Mouse (Mus musculus) MEL (cell line): ENCODE measurements at regions not wholly inside any gene's neighbourhood (a gene's known extent, or its start where the extent isn't known, plus 50 kb on each side); places are given as distances from the start of the nearest gene placed in this dataset.

Experiments
- DNase-seq: peaks from one replicate; pipeline ENCODE4 v3.0.0; 2011; ENCODE audit warnings: low read depth, low spot score
- H3K27ac ChIP-seq: 2 replicates; pipeline ENCODE4 v1.5.1; 2012; ENCODE audit warnings: low read depth, mild to moderate bottlenecking, control low read depth, low read length, moderate library complexity; ENCODE audit not compliant: control insufficient read depth
- H3K27me3 ChIP-seq, 2 experiments: fragments of 150-350 bp in 1 of 2; sonication (generic) in 1 of 2; 2 replicates each; pipeline ENCODE4 v1.6.1; 2012; ENCODE audit warnings: low read length in 2 of 2, mild to moderate bottlenecking in 2 of 2, improper control_type of control experiment in 1 of 2, moderate library complexity in 1 of 2; ENCODE audit not compliant: insufficient read depth in 2 of 2, control insufficient read depth in 1 of 2
- H3K36me3 ChIP-seq, 2 experiments: 2 replicates each; pipeline ENCODE4 v1.6.1; 2012 to 2014; ENCODE audit warnings: low read length in 2 of 2, improper control_type of control experiment in 1 of 2, inconsistent platforms in 1 of 2, mild to moderate bottlenecking in 1 of 2; ENCODE audit not compliant: insufficient read depth in 2 of 2, control insufficient read depth in 1 of 2
- H3K4me1 ChIP-seq, 2 experiments: fragments of 150-350 bp in 1 of 2; sonication (generic) in 1 of 2; 2 replicates each; pipeline ENCODE4 v1.6.1; 2012; ENCODE audit warnings: low read length in 2 of 2, improper control_type of control experiment in 1 of 2, mild to moderate bottlenecking in 1 of 2; ENCODE audit not compliant: insufficient read depth in 2 of 2, control insufficient read depth in 1 of 2
- H3K4me3 ChIP-seq, 2 experiments: fragments of 150-350 bp in 1 of 2; sonication (generic) in 1 of 2; 2 replicates each; pipeline ENCODE4 v1.5.1; 2012; ENCODE audit warnings: low read depth in 2 of 2, low read length in 2 of 2, mild to moderate bottlenecking in 2 of 2, moderate library complexity in 2 of 2, control low read depth in 1 of 2, improper control_type of control experiment in 1 of 2; ENCODE audit not compliant: control insufficient read depth in 1 of 2, insufficient read depth in 1 of 2
- H3K79me2 ChIP-seq: 2 replicates; pipeline ENCODE4 v1.6.1; 2012; ENCODE audit warnings: mild to moderate bottlenecking, low read length, moderate library complexity; ENCODE audit not compliant: control insufficient read depth, poor library complexity, insufficient read depth
- H3K9ac ChIP-seq: 2 replicates; pipeline ENCODE4 v1.6.1; 2012; ENCODE audit warnings: low read depth, mild to moderate bottlenecking, control low read depth, low read length, moderate library complexity; ENCODE audit not compliant: control insufficient read depth, poor library complexity, severe bottlenecking
- H3K9me3 ChIP-seq: fragments of 150-350 bp; sonication (generic); replicated peaks from 2 replicates; pipeline ENCODE4 v1.6.1; 2012; ENCODE audit warnings: mild to moderate bottlenecking, low read length, improper control_type of control experiment, moderate library complexity; ENCODE audit not compliant: insufficient read depth
- CHD1 ChIP-seq: IDR thresholded peaks from 2 replicates; pipeline ENCODE4 v1.6.1; 2012; ENCODE audit warnings: low read depth, mild to moderate bottlenecking, inconsistent platforms, low read length, improper control_type of control experiment
- ELF1 ChIP-seq: IDR thresholded peaks from 2 replicates; pipeline ENCODE4 v1.6.1; 2014; ENCODE audit warnings: low read depth, mild to moderate bottlenecking, inconsistent platforms, low read length, improper control_type of control experiment, moderate library complexity
- GABPA ChIP-seq: IDR thresholded peaks from 2 replicates; pipeline ENCODE4 v1.6.1; 2012; ENCODE audit warnings: low read depth, mild to moderate bottlenecking, inconsistent platforms, low read length, improper control_type of control experiment, moderate library complexity
- GATA1 ChIP-seq: IDR thresholded peaks from 2 replicates; pipeline ENCODE4 v1.6.1; 2011; ENCODE audit warnings: low read depth, low read length, improper control_type of control experiment
- KAT2A ChIP-seq: conservative IDR thresholded peaks from 2 replicates; pipeline ENCODE4 v1.6.1; 2012; ENCODE audit warnings: low read depth, low read length, improper control_type of control experiment, inconsistent platforms
- MAFK ChIP-seq: IDR thresholded peaks from 2 replicates; pipeline ENCODE4 v1.6.1; 2011; ENCODE audit warnings: low read depth, mild to moderate bottlenecking, low read length, improper control_type of control experiment, borderline replicate concordance
- MAZ ChIP-seq: IDR thresholded peaks from 2 replicates; pipeline ENCODE4 v1.6.1; 2012; ENCODE audit warnings: low read depth, mild to moderate bottlenecking, inconsistent platforms, low read length, improper control_type of control experiment
- MYB ChIP-seq: IDR thresholded peaks from 2 replicates; pipeline ENCODE4 v1.6.1; 2011; ENCODE audit warnings: mild to moderate bottlenecking, low read depth, low read length, improper control_type of control experiment
- MYC ChIP-seq: IDR thresholded peaks from 2 replicates; pipeline ENCODE4 v1.6.1; 2011; ENCODE audit warnings: low read depth, mild to moderate bottlenecking, low read length, improper control_type of control experiment, moderate library complexity
- NELFE ChIP-seq: IDR thresholded peaks from 2 replicates; pipeline ENCODE4 v1.6.1; 2011; ENCODE audit warnings: low read depth, low read length, improper control_type of control experiment
- NRF1 ChIP-seq: IDR thresholded peaks from 2 replicates; pipeline ENCODE4 v1.6.1; 2014; ENCODE audit warnings: low read depth, mild to moderate bottlenecking, inconsistent platforms, low read length, improper control_type of control experiment, moderate library complexity; ENCODE audit not compliant: poor library complexity, insufficient read depth, severe bottlenecking
- POLR2A ChIP-seq, 2 experiments: IDR thresholded peaks; 2 replicates each; pipeline ENCODE4 v1.6.1; 2011 to 2012; ENCODE audit warnings: low read length in 2 of 2, mild to moderate bottlenecking in 2 of 2, control low read depth in 1 of 2, improper control_type of control experiment in 1 of 2, low read depth in 1 of 2, moderate library complexity in 1 of 2; ENCODE audit not compliant: control insufficient read depth in 1 of 2, insufficient read depth in 1 of 2, poor library complexity in 1 of 2
- POLR2AphosphoS5 ChIP-seq: IDR thresholded peaks from 2 replicates; pipeline ENCODE4 v1.6.1; 2012; ENCODE audit warnings: low read depth, borderline replicate concordance, mild to moderate bottlenecking, inconsistent platforms, low read length, moderate library complexity, mixed read lengths
- RAD21 ChIP-seq: IDR thresholded peaks from 2 replicates; pipeline ENCODE4 v1.6.1; 2011; ENCODE audit warnings: mild to moderate bottlenecking, low read depth, low read length, improper control_type of control experiment
- SMC3 ChIP-seq: IDR thresholded peaks from 2 replicates; pipeline ENCODE4 v1.6.1; 2011; ENCODE audit warnings: low read depth, low read length, improper control_type of control experiment
- TAL1 ChIP-seq: IDR thresholded peaks from 2 replicates; pipeline ENCODE4 v1.6.1; 2012; ENCODE audit warnings: mild to moderate bottlenecking, inconsistent platforms, low read length, moderate library complexity, mixed read lengths
- TCF12 ChIP-seq: IDR thresholded peaks from 2 replicates; pipeline ENCODE4 v1.6.1; 2014; ENCODE audit warnings: low read depth, mild to moderate bottlenecking, inconsistent platforms, low read length, improper control_type of control experiment, moderate library complexity
- UBTF ChIP-seq: IDR thresholded peaks from 2 replicates; pipeline ENCODE4 v1.6.1; 2012; ENCODE audit warnings: low read depth, mild to moderate bottlenecking, inconsistent platforms, low read length, improper control_type of control experiment, moderate library complexity, borderline replicate concordance; ENCODE audit not compliant: insufficient read depth
- USF1 ChIP-seq: IDR thresholded peaks from 2 replicates; pipeline ENCODE4 v1.6.1; 2014; ENCODE audit warnings: low read depth, mild to moderate bottlenecking, inconsistent platforms, low read length, improper control_type of control experiment, moderate library complexity
- ZC3H11A ChIP-seq: IDR thresholded peaks from 2 replicates; pipeline ENCODE4 v1.6.1; 2012; ENCODE audit warnings: low read depth, mild to moderate bottlenecking, inconsistent platforms, low read length, improper control_type of control experiment
- ZKSCAN1 ChIP-seq: IDR thresholded peaks from 2 replicates; pipeline ENCODE4 v1.6.1; 2012; ENCODE audit warnings: low read depth, mild to moderate bottlenecking, inconsistent platforms, low read length, improper control_type of control experiment, moderate library complexity

DNA sequence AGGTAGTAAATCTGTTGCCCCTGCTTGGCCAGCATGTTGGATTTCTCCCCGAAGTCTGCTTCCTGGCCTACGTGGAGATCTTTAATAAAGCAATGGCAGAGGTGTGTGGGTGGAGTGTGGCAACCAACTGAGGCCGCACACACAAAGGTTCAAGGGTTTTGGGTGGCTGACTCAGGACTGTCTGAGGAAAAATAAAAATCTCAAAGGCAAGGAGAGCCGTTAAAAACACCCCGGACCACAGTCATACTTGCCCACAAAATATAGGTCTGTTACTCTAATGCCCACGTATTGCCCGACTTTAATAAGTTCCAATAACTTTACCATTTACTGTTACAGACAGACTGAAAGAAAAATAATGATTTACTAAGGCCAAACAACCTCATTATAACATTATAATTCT, 108.7 kb upstream of the Cdkn2b start:
- Histone ChIP-seq H3K4me3 (no peak overlapping the region), H3K27ac (no peak overlapping the region), H3K79me2 (no peaks in the 10 kb centered on the region), H3K9ac (no peak overlapping the region), H3K36me3 (no peaks in the 10 kb centered on the region; a peak in 1 of 4 replicates), H3K4me1 (no peaks in the 10 kb centered on the region), H3K27me3 (no peaks in the 10 kb centered on the region), H3K9me3 (no peaks in the 10 kb centered on the region)
- no peak for DNase-seq
- TF ChIP-seq GABPA: no peak
- TF ChIP-seq NRF1: no peak
- TF ChIP-seq GATA1: no peak
- TF ChIP-seq ZKSCAN1: no peak
- TF ChIP-seq TCF12: no peak
- no peak for TF ChIP-seq UBTF
- no peak for TF ChIP-seq ELF1
- no peak for TF ChIP-seq MYC
- no peak for TF ChIP-seq TAL1
- no peak for TF ChIP-seq MYB
- TF ChIP-seq POLR2A (IDR thresholded peaks at IDR 0.05; ENCODE audit: control insufficient read depth in 1 of 2, insufficient read depth in 1 of 2, low read depth in 1 of 2, low read length in 2 of 2, poor library complexity in 1 of 2): no peak
- TF ChIP-seq MAFK: no peak

DNA sequence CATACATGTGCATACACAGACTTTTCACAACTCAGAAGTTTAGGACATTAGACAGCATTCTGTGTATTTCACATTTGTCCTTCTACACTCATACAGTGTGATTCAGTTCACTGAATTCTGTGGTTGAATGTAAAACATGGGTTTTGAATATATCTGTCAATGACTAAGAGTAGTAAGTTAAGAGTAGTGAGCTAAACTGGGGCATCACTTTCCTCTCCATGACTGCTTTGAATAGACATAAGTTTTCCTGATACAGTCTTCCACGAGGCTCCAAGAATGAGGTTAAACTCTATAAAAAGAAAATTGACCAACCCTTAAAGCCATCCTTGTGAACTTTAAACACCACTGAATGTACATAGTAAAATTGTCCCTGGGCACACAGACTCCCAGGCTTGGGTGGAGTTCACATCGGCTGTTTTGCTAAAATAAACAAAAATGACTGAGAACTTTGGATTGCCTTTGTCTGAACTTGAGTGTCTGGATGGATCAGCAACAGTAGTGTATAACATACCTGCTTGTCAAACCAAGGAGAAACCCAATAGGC, 94.9 kb upstream of the Cdkn2b start:
- DNase-seq: no peak
- Histone ChIP-seq H3K4me3 (no peak overlapping the region), H3K36me3 (0 out of 4 replicates have a peak, but pooled peaks cover 0 to 1% of the 10 kb centered on the region in 2 experiments), H3K79me2 (no peaks in the 10 kb centered on the region), H3K27me3 (no peaks in the 10 kb centered on the region), H3K9ac (no peak overlapping the region), H3K4me1 (no peaks in the 10 kb centered on the region; a peak in 1 of 4 replicates), H3K27ac (no peak overlapping the region), H3K9me3 (no peaks in the 10 kb centered on the region)
- TF ChIP-seq USF1 (no peak), KAT2A (no peak), SMC3 (no peak), POLR2A (IDR thresholded peaks at IDR 0.05; ENCODE audit: control insufficient read depth in 1 of 2, insufficient read depth in 1 of 2, low read depth in 1 of 2, low read length in 2 of 2, poor library complexity in 1 of 2) (no peak), MAZ (no peak), NELFE (no peak), RAD21 (no peak), POLR2AphosphoS5 (no peak), ZC3H11A (no peak), CHD1 (no peak), TCF12 (no peak), UBTF (no peak), ZKSCAN1 (no peak)
